Mouse (Mus musculus): ENCODE data around the gene Usp4. TPM values are rescaled to one million over a fixed set of nuclear protein-coding genes. Genes with fewer than 3 reads are reported as not detected.
"Not testable (repeated sequence)": the region's sequence is repeated elsewhere in the genome, so short reads cannot be mapped to it uniquely, and the experiment has no call there.

The Usp4 gene
- 132 and 142 TPM in 2 replicates for polyA plus RNA-seq (2015; fragmentation: Nextera tagmentation; extraction: Ambion mirVana)

- H3K9me3 ChIP-seq (replicated peaks), result no peaks in the 10 kb centered on the region
- 0% methylated on average over 72 of the region's 75 CpGs for WGBS
- ATAC-seq, result peak; percentile 96
These were observed at the start of gene Usp4 for GRCm38 (mm10) chr9:108347540-108348289. Gene Usp4, plus strand, starts transcription at chr9:108347853.

GRCm38 (mm10) chr9:108301853-108302252 lies 45.8 kb upstream of the Usp4 start:
- Histone ChIP-seq H3K9ac (no peak overlapping the region), H3K36me3 (ENCODE audit: poor library complexity, severe bottlenecking) (peaks cover 42% of the 10 kb centered on the region), H3K4me1 (peaks cover 16% of the 10 kb centered on the region), H3K4me3 (no peak overlapping the region), H3K4me2 (no peak overlapping the region), H3K27me3 (no peaks in the 10 kb centered on the region), H3K27ac (no peak overlapping the region), H3K9me3 (replicated peaks) (no peaks in the 10 kb centered on the region)
- no peak for ATAC-seq
- 89% methylated on average over 3 of the region's 3 CpGs for WGBS

More at GRCm38 (mm10) chr9:108347540-108348289, at the start of gene Usp4:
- H3K4me3 ChIP-seq, result peak within 1 kb of the TSS; percentile 95
- no peaks in the 10 kb centered on the region for H3K27me3 ChIP-seq
- H3K36me3 ChIP-seq (ENCODE audit: poor library complexity, severe bottlenecking), result peaks cover 31% of the 10 kb centered on the region
- peak within 1 kb of the TSS; percentile 81 for H3K4me2 ChIP-seq
- peaks cover 29% of the 10 kb centered on the region for H3K4me1 ChIP-seq
- peak within 1 kb of the TSS; percentile 94 for H3K9ac ChIP-seq
- peak within 1 kb of the TSS; percentile 92 for H3K27ac ChIP-seq

GRCm38 (mm10) chr9:108304716-108305115 lies 42.9 kb upstream of the Usp4 start:
- 93% methylated on average over 4 of the region's 4 CpGs for WGBS
- peak overlapping the region; percentile 89 for H3K9ac ChIP-seq
- no peak overlapping the region for H3K27ac ChIP-seq

GRCm38 (mm10) chr9:108305170-108305569 lies 42.5 kb upstream of the Usp4 start:
- ATAC-seq, result no peak
- H3K4me1 ChIP-seq, result peaks cover 38% of the 10 kb centered on the region
- peaks cover 37% of the 10 kb centered on the region for H3K36me3 ChIP-seq (ENCODE audit: poor library complexity, severe bottlenecking)
- WGBS, result 5% methylated on average over 1 of the region's 1 CpGs
- peak overlapping the region; percentile 89 for H3K9ac ChIP-seq
- no peaks in the 10 kb centered on the region for H3K27me3 ChIP-seq
- H3K27ac ChIP-seq, result peak overlapping the region; percentile 99
- no peaks in the 10 kb centered on the region for H3K9me3 ChIP-seq (replicated peaks)
- peak overlapping the region; percentile 82 for H3K4me2 ChIP-seq
- peak overlapping the region; percentile 91 for H3K4me3 ChIP-seq

More at GRCm38 (mm10) chr9:108304716-108305115, 42.9 kb upstream of the Usp4 start:
- Histone ChIP-seq H3K9me3 (replicated peaks) (no peaks in the 10 kb centered on the region), H3K27me3 (no peaks in the 10 kb centered on the region), H3K36me3 (ENCODE audit: poor library complexity, severe bottlenecking) (peaks cover 37% of the 10 kb centered on the region), H3K4me3 (peak overlapping the region; percentile 91), H3K4me1 (peaks cover 34% of the 10 kb centered on the region), H3K4me2 (peak overlapping the region; percentile 82)
- no peak for ATAC-seq

- Histone ChIP-seq H3K4me2 (peak within 1 kb of the TSS; percentile 82), H3K27me3 (no peaks in the 10 kb centered on the region), H3K27ac (peak within 1 kb of the TSS; percentile 99), H3K36me3 (ENCODE audit: poor library complexity, severe bottlenecking) (peaks cover 32% of the 10 kb centered on the region), H3K4me3 (peak within 1 kb of the TSS; percentile 91), H3K4me1 (peaks cover 42% of the 10 kb centered on the region), H3K9me3 (replicated peaks) (no peaks in the 10 kb centered on the region), H3K9ac (peak within 1 kb of the TSS; percentile 92)
- under 1% methylated on average over 63 of the region's 81 CpGs for WGBS
- peak; percentile 98 for ATAC-seq
These were observed 41.8 kb upstream of the Usp4 start, which contains the start of the genes Rhoa and Tcta for GRCm38 (mm10) chr9:108305629-108306520. Gene Rhoa, plus strand, starts transcription at chr9:108306129. Gene Tcta, minus strand, starts transcription at chr9:108306160.

GRCm38 (mm10) chr9:108306571-108306980 lies 41.1 kb upstream of the Usp4 start:
- peaks cover 26% of the 10 kb centered on the region for H3K36me3 ChIP-seq (ENCODE audit: poor library complexity, severe bottlenecking)
- H3K27ac ChIP-seq, result peak overlapping the region; percentile 99
- H3K4me3 ChIP-seq, result peak overlapping the region; percentile 91
- peaks cover 49% of the 10 kb centered on the region for H3K4me1 ChIP-seq
- no peaks in the 10 kb centered on the region for H3K27me3 ChIP-seq
- H3K4me2 ChIP-seq, result peak overlapping the region; percentile 82
- peak; percentile 71 for ATAC-seq
- H3K9ac ChIP-seq, result peak overlapping the region; percentile 92
- under 1% methylated on average over 37 of the region's 51 CpGs for WGBS
- H3K9me3 ChIP-seq (replicated peaks), result no peaks in the 10 kb centered on the region

GRCm38 (mm10) chr9:108307021-108307807 lies 40.4 kb upstream of the Usp4 start:
- no peak for ATAC-seq
- peak overlapping the region; percentile 99 for H3K27ac ChIP-seq
- H3K4me3 ChIP-seq, result peak overlapping the region; percentile 91
- peak overlapping the region; percentile 82 for H3K4me2 ChIP-seq
- H3K36me3 ChIP-seq (ENCODE audit: poor library complexity, severe bottlenecking), result peaks cover 21% of the 10 kb centered on the region
- WGBS, result 23% methylated on average over 12 of the region's 12 CpGs
- H3K9me3 ChIP-seq (replicated peaks), result no peaks in the 10 kb centered on the region
- H3K27me3 ChIP-seq, result no peaks in the 10 kb centered on the region
- peaks cover 51% of the 10 kb centered on the region for H3K4me1 ChIP-seq
- peak overlapping the region; percentile 92 for H3K9ac ChIP-seq

GRCm38 (mm10) chr9:108308141-108308540 lies 39.5 kb upstream of the Usp4 start:
- H3K36me3 ChIP-seq (ENCODE audit: poor library complexity, severe bottlenecking), result peaks cover 12% of the 10 kb centered on the region
- H3K9ac ChIP-seq, result peak overlapping the region; percentile 55
- H3K4me3 ChIP-seq, result peak overlapping the region; percentile 91
- no peak overlapping the region for H3K27ac ChIP-seq
- H3K27me3 ChIP-seq, result no peaks in the 10 kb centered on the region
- H3K4me1 ChIP-seq, result peaks cover 51% of the 10 kb centered on the region
- H3K4me2 ChIP-seq, result peak overlapping the region; percentile 82
- no peaks in the 10 kb centered on the region for H3K9me3 ChIP-seq (replicated peaks)
- ATAC-seq, result no peak
- WGBS, result 61% methylated on average over 2 of the region's 2 CpGs

GRCm38 (mm10) chr9:108317572-108317971 lies 30.1 kb upstream of the Usp4 start:
- Histone ChIP-seq H3K9ac (no peak overlapping the region), H3K4me1 (no peaks in the 10 kb centered on the region), H3K9me3 (replicated peaks) (no peaks in the 10 kb centered on the region), H3K27me3 (no peaks in the 10 kb centered on the region), H3K4me3 (no peak overlapping the region), H3K27ac (no peak overlapping the region), H3K36me3 (ENCODE audit: poor library complexity, severe bottlenecking) (peaks cover 20% of the 10 kb centered on the region), H3K4me2 (no peak overlapping the region)
- ATAC-seq, result no peak
- 92% methylated on average over 3 of the region's 3 CpGs for WGBS

- no peaks in the 10 kb centered on the region for H3K27me3 ChIP-seq
- WGBS, result 76% methylated on average over 2 of the region's 2 CpGs
- no peak for ATAC-seq
- H3K9ac ChIP-seq, result no peak overlapping the region
- H3K4me1 ChIP-seq, result no peaks in the 10 kb centered on the region
- H3K4me3 ChIP-seq, result no peak overlapping the region
- H3K9me3 ChIP-seq (replicated peaks), result no peaks in the 10 kb centered on the region
- H3K27ac ChIP-seq, result no peak overlapping the region
- peaks cover 20% of the 10 kb centered on the region for H3K36me3 ChIP-seq (ENCODE audit: poor library complexity, severe bottlenecking)
- H3K4me2 ChIP-seq, result no peak overlapping the region
These were observed 29.2 kb upstream of the Usp4 start for GRCm38 (mm10) chr9:108318462-108318861.

GRCm38 (mm10) chr9:108322054-108322453 lies 25.6 kb upstream of the Usp4 start:
- WGBS, result 96% methylated on average over 7 of the region's 7 CpGs

More at GRCm38 (mm10) chr9:108322054-108322453, 25.6 kb upstream of the Usp4 start:
- not testable (repeated sequence) for H3K9ac ChIP-seq; H3K4me3 ChIP-seq; H3K27ac ChIP-seq; H3K9me3 ChIP-seq (replicated peaks); ATAC-seq; H3K4me2 ChIP-seq; H3K4me1 ChIP-seq; H3K27me3 ChIP-seq
- H3K36me3 ChIP-seq (ENCODE audit: poor library complexity, severe bottlenecking), result peaks cover 14% of the 10 kb centered on the region

All from forebrain, embryonic 13.5 days (tissue).